Mouse (Mus musculus) frontal cortex, postnatal 36 days (tissue): Measurements from ENCODE around the gene Tmem38a.

Experiments used
- DNase-seq, 2 experiments: peaks; one replicate each; pipeline ENCODE4 v3.0.0; 2022; ENCODE audit warnings: low spot score in 2 of 2

Tmem38a gene

DNA sequence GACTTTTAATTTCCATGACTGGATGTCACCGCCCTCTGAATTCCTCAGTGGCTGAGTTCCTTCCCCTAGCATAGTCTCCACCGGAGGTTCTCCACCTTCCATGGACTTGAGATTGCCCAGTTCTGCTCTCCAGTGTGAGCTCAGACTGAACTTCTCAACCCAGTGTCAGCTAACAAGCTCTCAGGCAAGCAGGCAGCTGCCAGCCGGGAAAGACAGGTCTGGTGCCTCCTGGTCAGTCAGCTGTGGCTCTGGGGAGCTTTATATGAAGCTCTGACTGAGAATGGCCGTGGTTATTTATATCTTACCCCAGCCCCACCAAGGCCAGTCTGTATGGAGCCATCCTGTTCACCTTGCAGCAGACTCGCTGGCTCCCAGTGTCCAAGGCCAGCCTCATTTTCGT lies 12.5 kb downstream of the Tmem38a start:
- DNase-seq = no peak

DNA sequence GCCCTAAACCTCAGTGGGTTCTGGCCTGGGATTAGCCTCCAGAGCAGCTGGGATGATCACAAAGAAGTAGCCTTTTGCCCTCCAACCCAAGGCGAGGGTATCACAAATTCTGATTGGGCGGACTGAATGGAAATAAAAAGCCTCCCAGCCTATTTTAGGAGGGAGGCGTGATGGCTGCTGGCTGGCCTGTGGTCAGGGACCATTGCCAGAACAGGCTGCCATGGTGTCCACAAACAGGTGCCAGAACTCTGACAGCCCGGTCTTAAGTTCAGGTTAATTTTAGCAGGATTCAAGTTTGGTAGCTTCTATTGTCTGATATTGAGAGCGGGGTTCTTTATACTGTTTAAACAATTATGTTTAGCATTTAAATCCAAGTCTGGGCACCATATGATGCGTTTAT lies 16.0 kb downstream of the Tmem38a start:
- DNase-seq = no peak

DNA sequence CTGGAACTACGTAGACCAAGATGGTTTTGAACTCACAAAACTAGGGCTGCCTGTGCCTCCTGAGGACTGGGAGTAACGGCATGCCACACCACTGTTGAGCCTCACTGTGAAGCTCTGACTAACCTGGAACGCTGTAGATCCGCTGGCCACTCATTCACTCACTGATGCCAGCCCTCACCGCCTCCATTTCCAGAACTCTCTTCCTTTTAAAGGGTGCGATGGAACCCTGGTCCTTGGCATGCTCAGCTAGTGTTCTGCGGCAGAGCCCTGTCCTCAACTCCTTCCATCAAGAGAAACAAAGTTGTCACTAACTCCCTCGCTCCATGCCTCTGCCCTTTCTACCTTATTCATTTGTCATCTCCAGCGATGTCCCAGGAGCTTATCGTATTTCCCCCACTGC lies 17.0 kb downstream of the Tmem38a start:
- peak in 1 of 2 experiments; percentile 35 for DNase-seq

DNA sequence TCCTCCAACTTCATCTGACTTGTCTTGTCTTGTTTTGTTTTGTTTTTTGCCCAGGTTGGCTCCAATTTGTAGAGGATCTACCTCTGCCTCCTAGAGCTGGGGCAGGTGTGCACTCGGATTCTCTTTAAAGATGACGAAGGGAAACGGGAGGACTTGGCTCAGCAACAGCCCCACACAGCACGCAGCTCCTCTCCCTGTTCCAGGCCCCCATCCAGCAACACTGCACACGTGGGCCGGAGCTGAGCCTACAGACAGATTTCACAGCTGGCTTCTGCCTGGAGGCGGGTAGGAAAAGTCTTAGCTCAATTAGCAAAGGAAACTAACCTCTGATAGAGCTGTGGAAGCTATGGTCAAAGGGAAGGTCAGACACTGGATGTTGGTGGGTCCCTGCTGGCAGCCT lies 17.4 kb downstream of the Tmem38a start:
- DNase-seq = peak; percentile 81 to 85

DNA sequence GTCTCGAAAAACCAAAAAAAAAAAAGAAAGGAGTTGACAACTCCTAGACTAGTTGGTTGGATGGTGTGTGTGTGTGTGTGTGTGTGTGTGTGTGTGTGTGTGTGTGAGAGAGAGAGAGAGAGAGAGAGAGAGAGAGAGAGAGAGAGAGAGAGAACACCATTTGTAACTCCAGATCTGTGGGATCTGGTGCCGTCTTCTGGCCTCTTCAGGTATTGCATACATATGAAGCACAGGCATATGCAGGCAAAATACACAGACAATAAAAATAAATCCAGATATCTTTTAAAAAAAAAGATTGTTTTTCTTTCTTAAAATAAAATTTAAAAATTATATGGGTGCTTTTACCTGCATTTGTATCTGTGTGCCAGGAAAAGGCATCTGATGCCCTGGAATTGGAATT lies 18.3 kb downstream of the Tmem38a start:
- no peak for DNase-seq
